Mouse (Mus musculus): ENCODE results near the gene Mfn2. TPM values are rescaled to one million over a fixed set of nuclear protein-coding genes. Genes with fewer than 3 reads are reported as not detected.

Mfn2 gene
- polyA plus RNA-seq, 1 experiment from 2014 or later, result 107 TPM

DNA sequence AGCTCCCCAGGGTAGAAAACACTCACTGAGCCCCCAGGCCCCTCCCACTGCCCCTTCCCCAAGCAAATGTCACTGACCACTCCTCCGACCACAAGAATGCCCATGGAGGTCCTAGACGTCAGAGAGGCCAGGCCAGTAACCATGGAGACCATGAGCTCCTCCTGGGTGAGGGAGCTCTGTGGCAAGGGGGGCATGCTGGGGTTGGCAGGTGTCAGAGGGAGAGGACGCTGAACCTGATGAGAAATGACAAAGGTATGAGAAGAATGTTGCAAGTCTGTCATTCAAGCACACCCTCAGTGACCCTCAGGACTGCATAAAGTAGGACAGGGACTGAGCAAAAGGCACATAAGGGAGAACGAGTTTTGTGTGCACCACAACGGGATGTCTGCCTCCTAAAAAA, 24.6 kb downstream of the Mfn2 start:
- Histone ChIP-seq H3K27me3 (ENCODE audit: control insufficient read depth, insufficient read depth, low read length) (no peaks in the 10 kb centered on the region), H3K27ac (replicated peaks in 1 of 2; ENCODE audit: control insufficient read depth in 1 of 2, insufficient read depth in 1 of 2, low read depth in 2 of 2, low read length in 2 of 2) (no peak overlapping the region), H3K9ac (ENCODE audit: low read length) (no peak overlapping the region), H3K4me2 (ENCODE audit: low read length) (no peak overlapping the region), H3K4me3 (ENCODE audit: control insufficient read depth in 1 of 2, insufficient read depth in 1 of 2, low read depth in 1 of 2, low read length in 2 of 2) (no peak overlapping the region), H3K4me1 (ENCODE audit: control insufficient read depth in 2 of 2, insufficient read depth in 2 of 2, low read length in 2 of 2) (no peaks in the 10 kb centered on the region; a peak in 1 of 4 replicates), H3K9me3 (ENCODE audit: control insufficient read depth, low read length) (no peaks in the 10 kb centered on the region), H3K36me3 (ENCODE audit: control insufficient read depth, insufficient read depth, low read length) (peaks cover 97% of the 10 kb centered on the region)
- ATAC-seq (ENCODE audit: insufficient number of reproducible peaks, insufficient read depth, low FRiP score, low read depth), result no peak
- 49% methylated on average over 5 of the region's 5 CpGs for WGBS

- Histone ChIP-seq H3K27ac (replicated peaks in 1 of 2; ENCODE audit: control insufficient read depth in 1 of 2, insufficient read depth in 1 of 2, low read depth in 2 of 2, low read length in 2 of 2) (no peak overlapping the region), H3K9ac (ENCODE audit: low read length) (no peak overlapping the region), H3K4me2 (ENCODE audit: low read length) (no peak overlapping the region), H3K4me1 (ENCODE audit: control insufficient read depth in 2 of 2, insufficient read depth in 2 of 2, low read length in 2 of 2) (no peaks in the 10 kb centered on the region; a peak in 1 of 4 replicates), H3K9me3 (ENCODE audit: control insufficient read depth, low read length) (no peaks in the 10 kb centered on the region), H3K27me3 (ENCODE audit: control insufficient read depth, insufficient read depth, low read length) (no peaks in the 10 kb centered on the region), H3K4me3 (ENCODE audit: control insufficient read depth in 1 of 2, insufficient read depth in 1 of 2, low read depth in 1 of 2, low read length in 2 of 2) (no peak overlapping the region), H3K36me3 (ENCODE audit: control insufficient read depth, insufficient read depth, low read length) (peaks cover 97% of the 10 kb centered on the region)
- no peak for ATAC-seq (ENCODE audit: insufficient number of reproducible peaks, insufficient read depth, low FRiP score, low read depth)
- 74% methylated on average over 2 of the region's 2 CpGs for WGBS
Observed at GRCm38 (mm10) chr4:147879456-147879855, 25.0 kb downstream of the Mfn2 start.

DNA sequence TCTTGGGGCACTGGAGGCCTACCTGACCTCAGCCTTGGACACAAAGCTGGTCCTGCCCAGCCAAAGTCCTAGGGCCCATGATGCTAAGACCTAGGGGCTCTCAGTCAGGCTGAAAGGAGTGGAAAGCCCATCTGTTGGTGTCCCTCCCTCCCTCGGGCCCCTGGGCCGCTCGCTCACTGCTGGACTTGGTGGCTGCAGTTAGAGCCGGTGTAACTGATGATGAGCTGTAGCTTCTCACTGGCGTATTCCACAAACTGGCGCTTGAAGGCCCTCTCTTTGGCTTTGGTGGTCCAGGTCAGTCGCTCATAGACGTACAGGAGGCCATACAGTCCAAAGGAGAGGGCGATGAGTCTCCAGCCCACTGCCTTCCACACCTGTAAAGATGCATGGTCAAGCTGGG, 26.0 kb downstream of the Mfn2 start:
- H3K9ac ChIP-seq (ENCODE audit: low read length), result no peak overlapping the region
- H3K4me1 ChIP-seq (ENCODE audit: control insufficient read depth in 2 of 2, insufficient read depth in 2 of 2, low read length in 2 of 2), result no peaks in the 10 kb centered on the region; a peak in 1 of 4 replicates
- no peaks in the 10 kb centered on the region for H3K27me3 ChIP-seq (ENCODE audit: control insufficient read depth, insufficient read depth, low read length)
- H3K4me2 ChIP-seq (ENCODE audit: low read length), result no peak overlapping the region
- H3K27ac ChIP-seq (replicated peaks in 1 of 2; ENCODE audit: control insufficient read depth in 1 of 2, insufficient read depth in 1 of 2, low read depth in 2 of 2, low read length in 2 of 2), result no peak overlapping the region
- H3K9me3 ChIP-seq (ENCODE audit: control insufficient read depth, low read length), result no peaks in the 10 kb centered on the region
- WGBS, result 94% methylated on average over 9 of the region's 9 CpGs
- H3K4me3 ChIP-seq (ENCODE audit: control insufficient read depth in 1 of 2, insufficient read depth in 1 of 2, low read depth in 1 of 2, low read length in 2 of 2), result no peak overlapping the region
- peaks cover 97% of the 10 kb centered on the region for H3K36me3 ChIP-seq (ENCODE audit: control insufficient read depth, insufficient read depth, low read length)
- no peak for ATAC-seq (ENCODE audit: insufficient number of reproducible peaks, insufficient read depth, low FRiP score, low read depth)

DNA sequence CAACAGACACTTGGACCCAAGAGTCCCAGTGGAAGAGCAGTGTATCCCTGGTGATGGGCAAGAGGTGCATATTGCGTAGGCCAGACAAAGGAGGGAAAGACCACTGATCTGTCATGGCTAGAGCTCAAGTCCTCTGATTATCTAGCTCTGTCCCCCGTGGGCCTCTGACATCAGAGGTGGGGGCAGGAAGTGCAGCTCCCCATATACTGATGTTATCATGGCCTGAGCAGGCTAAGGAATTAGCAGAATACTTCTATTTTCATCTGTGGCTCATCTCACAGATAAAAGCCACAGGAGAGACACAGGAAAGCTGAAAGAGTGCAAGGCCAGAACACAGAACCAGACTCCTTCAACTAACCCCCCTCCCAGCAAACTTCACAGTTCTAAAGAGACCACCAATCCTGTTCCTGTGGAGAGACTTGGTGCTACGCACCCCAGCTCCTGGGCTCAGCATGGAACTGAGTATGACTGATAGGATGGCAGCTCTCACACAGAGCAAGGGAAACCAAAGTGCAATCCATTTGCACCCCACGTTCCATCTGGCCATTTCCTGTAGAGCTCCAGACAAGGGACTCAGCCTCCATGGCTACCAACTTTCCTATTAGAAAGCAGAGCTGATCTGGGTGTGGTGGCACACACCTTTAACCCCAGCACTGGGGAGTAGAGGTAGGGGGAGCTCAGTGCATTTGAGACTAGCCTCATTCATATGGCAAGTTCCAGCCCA, 28.5 kb downstream of the Mfn2 start:
- no peak for ATAC-seq (ENCODE audit: insufficient number of reproducible peaks, insufficient read depth, low FRiP score, low read depth)
- Histone ChIP-seq H3K9ac (ENCODE audit: low read length) (no peak overlapping the region), H3K9me3 (ENCODE audit: control insufficient read depth, low read length) (no peaks in the 10 kb centered on the region), H3K4me2 (ENCODE audit: low read length) (no peak overlapping the region), H3K27ac (replicated peaks in 1 of 2; ENCODE audit: control insufficient read depth in 1 of 2, insufficient read depth in 1 of 2, low read depth in 2 of 2, low read length in 2 of 2) (no peak overlapping the region), H3K36me3 (ENCODE audit: control insufficient read depth, insufficient read depth, low read length) (peaks cover 94% of the 10 kb centered on the region), H3K27me3 (ENCODE audit: control insufficient read depth, insufficient read depth, low read length) (no peaks in the 10 kb centered on the region), H3K4me1 (ENCODE audit: control insufficient read depth in 2 of 2, insufficient read depth in 2 of 2, low read length in 2 of 2) (no peaks in the 10 kb centered on the region; a peak in 1 of 4 replicates), H3K4me3 (ENCODE audit: control insufficient read depth in 1 of 2, insufficient read depth in 1 of 2, low read depth in 1 of 2, low read length in 2 of 2) (no peak overlapping the region)
- 81% methylated on average over 4 of the region's 4 CpGs for WGBS

GRCm38 (mm10) chr4:147869238-147869637, 35.3 kb downstream of the Mfn2 start:
- no peak for ATAC-seq (ENCODE audit: insufficient number of reproducible peaks, insufficient read depth, low FRiP score, low read depth)
- Histone ChIP-seq H3K4me2 (ENCODE audit: low read length) (peak overlapping the region; percentile 80), H3K36me3 (ENCODE audit: control insufficient read depth, insufficient read depth, low read length) (peaks cover 48% of the 10 kb centered on the region), H3K27ac (replicated peaks in 1 of 2; ENCODE audit: control insufficient read depth in 1 of 2, insufficient read depth in 1 of 2, low read depth in 2 of 2, low read length in 2 of 2) (peak overlapping the region; percentile 3 to 70), H3K9ac (ENCODE audit: low read length) (peak overlapping the region; percentile 76), H3K4me3 (ENCODE audit: control insufficient read depth in 1 of 2, insufficient read depth in 1 of 2, low read depth in 1 of 2, low read length in 2 of 2) (peak overlapping the region; percentile 64 to 77), H3K4me1 (ENCODE audit: control insufficient read depth in 2 of 2, insufficient read depth in 2 of 2, low read length in 2 of 2) (peaks cover 8 to 22% of the 10 kb centered on the region in 2 experiments), H3K27me3 (ENCODE audit: control insufficient read depth, insufficient read depth, low read length) (no peaks in the 10 kb centered on the region), H3K9me3 (ENCODE audit: control insufficient read depth, low read length) (no peaks in the 10 kb centered on the region)
- WGBS, result 3% methylated on average over 5 of the region's 5 CpGs

DNA sequence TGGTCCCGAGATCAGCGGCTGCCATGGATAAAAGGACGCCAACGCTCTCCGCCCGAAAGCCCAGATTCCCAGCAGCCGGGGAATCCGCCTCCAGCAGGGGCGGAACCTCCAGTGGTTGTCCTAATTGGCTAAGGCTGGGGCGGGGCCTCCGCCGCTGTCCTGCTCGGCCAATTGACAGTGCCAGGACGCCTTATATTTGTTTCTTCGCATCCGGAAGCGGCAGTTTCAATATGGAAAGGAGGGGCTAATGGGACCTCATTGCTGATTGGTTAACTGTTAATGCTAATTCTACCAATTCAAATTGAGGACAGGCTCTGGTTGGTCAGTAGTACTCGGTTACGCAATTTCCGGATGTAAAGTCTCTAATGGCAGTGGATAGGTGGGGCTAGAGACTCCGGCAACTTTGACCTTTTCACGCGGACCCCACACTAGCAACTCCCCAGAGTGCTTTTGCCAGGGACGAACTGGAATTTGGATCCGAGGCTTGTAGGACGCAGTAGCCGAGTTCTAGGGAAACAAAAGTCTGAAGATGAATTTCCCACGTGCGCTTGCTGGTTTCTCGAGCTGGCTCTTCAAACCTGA, 36.0 kb downstream of the Mfn2 start, which contains the start of the genes Miip and Fv1:
Gene Miip (minus strand): TSS at position 367 of the 582 bp plus-strand sequence.
Gene Fv1 (plus strand): TSS at position 530 of the 582 bp plus-strand sequence.
- peaks cover 46% of the 10 kb centered on the region for H3K36me3 ChIP-seq (ENCODE audit: control insufficient read depth, insufficient read depth, low read length)
- H3K4me3 ChIP-seq (ENCODE audit: control insufficient read depth in 1 of 2, insufficient read depth in 1 of 2, low read depth in 1 of 2, low read length in 2 of 2), result peak within 1 kb of the TSS; percentile 77 to 98
- H3K9me3 ChIP-seq (ENCODE audit: control insufficient read depth, low read length), result no peaks in the 10 kb centered on the region
- no peaks in the 10 kb centered on the region for H3K27me3 ChIP-seq (ENCODE audit: control insufficient read depth, insufficient read depth, low read length)
- H3K9ac ChIP-seq (ENCODE audit: low read length), result peak within 1 kb of the TSS; percentile 78
- peak within 1 kb of the TSS; percentile 78 to 84 for H3K27ac ChIP-seq (replicated peaks in 1 of 2; ENCODE audit: control insufficient read depth in 1 of 2, insufficient read depth in 1 of 2, low read depth in 2 of 2, low read length in 2 of 2)
- WGBS, result under 1% methylated on average over 30 of the region's 30 CpGs
- peak; percentile 97 for ATAC-seq (ENCODE audit: insufficient number of reproducible peaks, insufficient read depth, low FRiP score, low read depth)
- H3K4me2 ChIP-seq (ENCODE audit: low read length), result peak within 1 kb of the TSS; percentile 80
- H3K4me1 ChIP-seq (ENCODE audit: control insufficient read depth in 2 of 2, insufficient read depth in 2 of 2, low read length in 2 of 2), result peaks cover 8 to 22% of the 10 kb centered on the region in 2 experiments

DNA sequence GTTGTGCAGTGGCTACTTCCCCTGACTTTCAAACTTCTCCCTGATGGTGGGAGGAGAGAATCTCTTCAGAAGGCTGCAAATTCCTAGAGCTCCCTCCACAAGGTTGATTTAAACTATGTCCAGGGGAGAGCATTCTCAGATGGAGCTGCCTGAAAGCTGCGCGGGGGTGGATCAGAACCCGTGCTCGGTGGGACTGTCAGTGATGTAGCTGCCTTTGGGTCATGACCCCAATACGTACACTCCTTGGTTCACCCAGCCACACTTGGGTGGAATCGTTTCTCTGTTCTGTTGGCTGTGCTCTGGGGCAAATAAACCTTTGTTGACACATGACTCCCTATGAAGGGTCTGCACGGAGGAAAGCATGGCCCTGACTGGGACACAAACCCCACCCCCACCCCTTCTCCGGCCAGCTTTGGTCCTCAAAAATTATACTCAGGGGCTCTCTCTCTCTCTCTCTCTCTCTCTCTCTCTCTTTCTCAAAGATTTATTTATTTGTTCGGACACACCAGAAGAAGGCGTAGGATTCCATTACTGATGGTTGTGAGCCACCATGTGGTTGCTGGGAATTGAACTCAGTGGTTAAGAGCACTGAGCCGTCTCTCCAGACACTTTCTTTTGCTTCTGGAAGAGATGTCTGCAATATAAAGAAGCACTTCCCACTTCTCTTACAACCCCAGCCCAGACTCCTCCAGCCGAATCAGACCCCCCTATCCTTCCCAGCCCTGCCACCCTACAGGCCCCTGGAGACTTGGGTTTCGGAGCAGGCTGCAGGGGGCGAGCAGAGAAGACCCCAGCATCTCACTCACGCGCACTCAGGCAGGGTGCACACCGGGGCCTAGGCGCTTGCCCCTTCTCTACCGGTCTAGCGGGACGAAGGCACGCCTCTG, 36.7 kb downstream of the Mfn2 start:
- Histone ChIP-seq H3K27ac (replicated peaks in 1 of 2; ENCODE audit: control insufficient read depth in 1 of 2, insufficient read depth in 1 of 2, low read depth in 2 of 2, low read length in 2 of 2) (peak overlapping the region; percentile 78 to 84), H3K4me3 (ENCODE audit: control insufficient read depth in 1 of 2, insufficient read depth in 1 of 2, low read depth in 1 of 2, low read length in 2 of 2) (peak overlapping the region; percentile 77 to 98), H3K4me2 (ENCODE audit: low read length) (peak overlapping the region; percentile 69), H3K9me3 (ENCODE audit: control insufficient read depth, low read length) (no peaks in the 10 kb centered on the region), H3K4me1 (ENCODE audit: control insufficient read depth in 2 of 2, insufficient read depth in 2 of 2, low read length in 2 of 2) (peaks cover 8 to 22% of the 10 kb centered on the region in 2 experiments), H3K27me3 (ENCODE audit: control insufficient read depth, insufficient read depth, low read length) (no peaks in the 10 kb centered on the region), H3K36me3 (ENCODE audit: control insufficient read depth, insufficient read depth, low read length) (peaks cover 46% of the 10 kb centered on the region), H3K9ac (ENCODE audit: low read length) (peak overlapping the region; percentile 78)
- WGBS, result 7% methylated on average over 22 of the region's 22 CpGs
- ATAC-seq (ENCODE audit: insufficient number of reproducible peaks, insufficient read depth, low FRiP score, low read depth), result no peak

Measured in heart, embryonic 14.5 days (tissue).